Mouse (Mus musculus): ENCODE measurements around the gene Fam19a2. TPM values are rescaled to one million over a fixed set of nuclear protein-coding genes. Genes with fewer than 3 reads are reported as not detected.

The Fam19a2 gene
- polyA plus RNA-seq, 1 experiment: 0.31 TPM

GRCm38 (mm10) chr10:123255674-123256348, 8.0 kb upstream of the Fam19a2 start:
- no peak for DNase-seq
- no peak overlapping the region for H3K4me3 ChIP-seq (ENCODE audit: control insufficient read depth, insufficient read depth, low read length)
- 81% methylated on average over 7 of the region's 7 CpGs for WGBS
- H3K36me3 ChIP-seq (ENCODE audit: control insufficient read depth, insufficient read depth, low read length): no peaks in the 10 kb centered on the region
- TF ChIP-seq POLR2A (IDR thresholded peaks at IDR 0.05; ENCODE audit: control insufficient read depth, extremely low read depth, insufficient read depth, low read length, poor library complexity) (no peak), CTCF (IDR thresholded peaks at IDR 0.05; ENCODE audit: borderline replicate concordance, control insufficient read depth, extremely low read depth, insufficient read depth, low read length, poor library complexity) (no peak)
- no peaks in the 10 kb centered on the region for H3K4me1 ChIP-seq (replicated peaks; ENCODE audit: control insufficient read depth, insufficient read depth, low read length)
- no peaks in the 10 kb centered on the region for H3K27me3 ChIP-seq (ENCODE audit: control insufficient read depth, insufficient read depth, low read length)
- H3K27ac ChIP-seq (ENCODE audit: control insufficient read depth, insufficient read depth, low read length): no peak overlapping the region

- peaks cover 16% of the 10 kb centered on the region; the same call in 1 of the 2 replicates for H3K27me3 ChIP-seq (ENCODE audit: control insufficient read depth, insufficient read depth, low read length)
- TF ChIP-seq POLR2A (IDR thresholded peaks at IDR 0.05; ENCODE audit: control insufficient read depth, extremely low read depth, insufficient read depth, low read length, poor library complexity): no peak
- TF ChIP-seq CTCF (IDR thresholded peaks at IDR 0.05; ENCODE audit: borderline replicate concordance, control insufficient read depth, extremely low read depth, insufficient read depth, low read length, poor library complexity): no peak
- no peak overlapping the region for H3K27ac ChIP-seq (ENCODE audit: control insufficient read depth, insufficient read depth, low read length)
- DNase-seq: no peak
- no peak overlapping the region for H3K4me3 ChIP-seq (ENCODE audit: control insufficient read depth, insufficient read depth, low read length)
- no peaks in the 10 kb centered on the region for H3K4me1 ChIP-seq (replicated peaks; ENCODE audit: control insufficient read depth, insufficient read depth, low read length)
- WGBS: 3% methylated on average over 83 of the region's 84 CpGs
- no peaks in the 10 kb centered on the region for H3K36me3 ChIP-seq (ENCODE audit: control insufficient read depth, insufficient read depth, low read length)
Observed at GRCm38 (mm10) chr10:123264461-123265191, 830 bp downstream of the Fam19a2 start.

GRCm38 (mm10) chr10:123265241-123265790, 1.5 kb downstream of the Fam19a2 start:
- WGBS: 4% methylated on average over 50 of the region's 50 CpGs
- Histone ChIP-seq H3K4me1 (replicated peaks; ENCODE audit: control insufficient read depth, insufficient read depth, low read length) (no peaks in the 10 kb centered on the region), H3K4me3 (ENCODE audit: control insufficient read depth, insufficient read depth, low read length) (no peak overlapping the region), H3K27me3 (ENCODE audit: control insufficient read depth, insufficient read depth, low read length) (peaks cover 16% of the 10 kb centered on the region; the same call in 1 of the 2 replicates), H3K36me3 (ENCODE audit: control insufficient read depth, insufficient read depth, low read length) (no peaks in the 10 kb centered on the region), H3K27ac (ENCODE audit: control insufficient read depth, insufficient read depth, low read length) (no peak overlapping the region)
- no peak for DNase-seq
- TF ChIP-seq POLR2A (IDR thresholded peaks at IDR 0.05; ENCODE audit: control insufficient read depth, extremely low read depth, insufficient read depth, low read length, poor library complexity): no peak
- TF ChIP-seq CTCF (IDR thresholded peaks at IDR 0.05; ENCODE audit: borderline replicate concordance, control insufficient read depth, extremely low read depth, insufficient read depth, low read length, poor library complexity): no peak

- Histone ChIP-seq H3K36me3 (ENCODE audit: control insufficient read depth, insufficient read depth, low read length) (no peaks in the 10 kb centered on the region), H3K4me1 (replicated peaks; ENCODE audit: control insufficient read depth, insufficient read depth, low read length) (no peaks in the 10 kb centered on the region), H3K27ac (ENCODE audit: control insufficient read depth, insufficient read depth, low read length) (no peak overlapping the region), H3K27me3 (ENCODE audit: control insufficient read depth, insufficient read depth, low read length) (peaks cover 16% of the 10 kb centered on the region; the same call in 1 of the 2 replicates), H3K4me3 (ENCODE audit: control insufficient read depth, insufficient read depth, low read length) (no peak overlapping the region)
- no peak for TF ChIP-seq CTCF (IDR thresholded peaks at IDR 0.05; ENCODE audit: borderline replicate concordance, control insufficient read depth, extremely low read depth, insufficient read depth, low read length, poor library complexity)
- no peak for TF ChIP-seq POLR2A (IDR thresholded peaks at IDR 0.05; ENCODE audit: control insufficient read depth, extremely low read depth, insufficient read depth, low read length, poor library complexity)
- DNase-seq: no peak
- WGBS: 63% methylated on average over 10 of the region's 10 CpGs
Observed at GRCm38 (mm10) chr10:123268568-123268967, 4.8 kb downstream of the Fam19a2 start.

GRCm38 (mm10) chr10:123274554-123274953, 10.8 kb downstream of the Fam19a2 start:
- no peak overlapping the region for H3K4me3 ChIP-seq (ENCODE audit: control insufficient read depth, insufficient read depth, low read length)
- WGBS: 59% methylated on average over 11 of the region's 11 CpGs
- no peak overlapping the region for H3K27ac ChIP-seq (ENCODE audit: control insufficient read depth, insufficient read depth, low read length)
- DNase-seq: no peak
- no peaks in the 10 kb centered on the region for H3K27me3 ChIP-seq (ENCODE audit: control insufficient read depth, insufficient read depth, low read length)
- no peaks in the 10 kb centered on the region for H3K36me3 ChIP-seq (ENCODE audit: control insufficient read depth, insufficient read depth, low read length)
- no peaks in the 10 kb centered on the region for H3K4me1 ChIP-seq (replicated peaks; ENCODE audit: control insufficient read depth, insufficient read depth, low read length)
- TF ChIP-seq CTCF (IDR thresholded peaks at IDR 0.05; ENCODE audit: borderline replicate concordance, control insufficient read depth, extremely low read depth, insufficient read depth, low read length, poor library complexity) (no peak), POLR2A (IDR thresholded peaks at IDR 0.05; ENCODE audit: control insufficient read depth, extremely low read depth, insufficient read depth, low read length, poor library complexity) (no peak)

GRCm38 (mm10) chr10:123307300-123307699, 43.5 kb downstream of the Fam19a2 start:
- Histone ChIP-seq H3K27me3 (ENCODE audit: control insufficient read depth, insufficient read depth, low read length) (no peaks in the 10 kb centered on the region), H3K36me3 (ENCODE audit: control insufficient read depth, insufficient read depth, low read length) (no peaks in the 10 kb centered on the region), H3K27ac (ENCODE audit: control insufficient read depth, insufficient read depth, low read length) (no peak overlapping the region), H3K4me1 (replicated peaks; ENCODE audit: control insufficient read depth, insufficient read depth, low read length) (no peaks in the 10 kb centered on the region), H3K4me3 (ENCODE audit: control insufficient read depth, insufficient read depth, low read length) (no peak overlapping the region)
- no peak for DNase-seq
- TF ChIP-seq CTCF (IDR thresholded peaks at IDR 0.05; ENCODE audit: borderline replicate concordance, control insufficient read depth, extremely low read depth, insufficient read depth, low read length, poor library complexity): no peak
- no peak for TF ChIP-seq POLR2A (IDR thresholded peaks at IDR 0.05; ENCODE audit: control insufficient read depth, extremely low read depth, insufficient read depth, low read length, poor library complexity)
